ENCODE assay signal across 8 mouse cellular contexts in the genomic region with DNA sequence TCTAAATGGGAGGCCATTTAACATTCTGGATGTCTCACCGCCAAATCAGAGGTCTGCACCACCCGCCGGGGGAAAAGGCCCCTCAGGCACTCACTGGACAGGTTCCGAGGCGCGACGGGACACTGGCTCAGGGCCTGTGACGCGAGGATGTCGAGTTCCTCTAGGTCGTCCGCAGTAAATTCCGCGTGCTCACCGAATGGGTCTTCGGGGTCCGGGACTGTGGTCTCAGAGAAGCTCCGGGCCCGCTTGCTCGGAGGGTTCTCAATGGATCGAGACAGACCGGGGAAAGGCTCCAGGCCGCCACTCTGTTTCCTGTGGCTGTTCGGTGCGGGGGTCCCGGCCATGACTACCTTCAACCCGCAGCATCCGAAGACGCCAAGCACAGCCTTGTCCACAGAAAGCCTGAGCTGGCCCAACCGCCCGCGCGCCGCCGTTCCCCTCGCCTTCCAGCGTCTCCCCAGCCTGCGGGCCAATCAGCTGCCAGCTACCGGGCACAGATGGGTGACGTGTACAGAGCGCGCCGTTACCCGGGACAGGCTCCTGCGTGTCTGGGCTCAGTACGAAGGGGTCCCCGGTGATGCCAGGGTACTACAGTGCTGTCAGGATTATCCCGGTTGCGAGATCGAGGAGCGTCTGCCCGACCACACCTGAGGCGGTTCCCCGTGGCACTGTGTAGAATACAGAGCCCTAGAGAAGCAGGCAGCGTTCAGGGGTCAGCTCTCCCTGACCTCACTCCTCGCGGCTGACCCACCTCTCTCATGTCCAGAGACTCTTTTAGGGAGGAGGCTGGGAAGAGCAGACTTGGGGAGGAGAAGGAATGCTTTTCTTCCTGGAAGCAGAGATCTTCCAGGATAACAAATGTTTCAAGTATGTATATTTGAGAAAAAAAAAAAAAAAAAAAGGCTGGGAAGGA. TPM values are rescaled to one million over a fixed set of nuclear protein-coding genes. Genes with fewer than 3 reads are reported as not detected.
DNase-seq lines count a peak whose midpoint lies in the region; ATAC-seq and TF ChIP-seq lines count a peak whose summit lies in the region.

A gene (minus strand): TSS at position 464 of the 913 bp plus-strand sequence.

- WGBS in lung, embryonic 15.5 days = under 1% methylated on average over 56 of the region's 57 CpGs
- WGBS in olfactory bulb, adult 2 months = under 1% methylated on average over 57 of the region's 57 CpGs

- H3K4me3 ChIP-seq in lung, embryonic 15.5 days = peak within 1 kb of the TSS; percentile 72
- H3K4me3 ChIP-seq in olfactory bulb, adult 2 months (ENCODE audit: insufficient read depth, low read depth, low read length) = peak within 1 kb of the TSS; percentile 80

- no peaks in the 10 kb centered on the region for H3K9me3 ChIP-seq in lung, embryonic 15.5 days

- TF ChIP-seq CTCF in olfactory bulb, adult 2 months (IDR thresholded peaks at IDR 0.05; ENCODE audit: insufficient read depth, low read depth, low read length) = no peak

- H3K4me1 ChIP-seq in lung, embryonic 15.5 days = peaks cover 18% of the 10 kb centered on the region
- peaks cover 8% of the 10 kb centered on the region for H3K4me1 ChIP-seq in olfactory bulb, adult 2 months (ENCODE audit: control insufficient read depth, insufficient read depth, low read length)

- ATAC-seq in frontal cortex, adult (ENCODE audit: low TSS enrichment) = peak; percentile 99
- ATAC-seq in hematopoietic stem cell, adult 5-6 weeks (replicated peaks in 1 of 2; ENCODE audit: insufficient read depth in 1 of 2, low FRiP score in 2 of 2, low TSS enrichment in 1 of 2, low read depth in 1 of 2, poor library complexity in 2 of 2, severe bottlenecking in 2 of 2) = peak; percentile 99 to 100
- peak; percentile 96 for ATAC-seq in lung, embryonic 15.5 days (ENCODE audit: borderline replicate concordance, extremely low read depth, low FRiP score, low TSS enrichment)

- peak within 1 kb of the TSS; percentile 85 for H3K9ac ChIP-seq in lung, embryonic 15.5 days

- H3K4me2 ChIP-seq in lung, embryonic 15.5 days = peak within 1 kb of the TSS; percentile 83

- TF ChIP-seq POLR2A in olfactory bulb, adult 2 months (IDR thresholded peaks at IDR 0.05; ENCODE audit: insufficient read depth, low read depth, low read length) = peak; percentile 91

- H3K36me3 ChIP-seq in lung, embryonic 15.5 days = peaks cover 34% of the 10 kb centered on the region

- H3K27me3 ChIP-seq in lung, embryonic 15.5 days = no peaks in the 10 kb centered on the region

- peak; percentile 89 for DNase-seq in MN1 (ENCODE audit: low spot score)
- DNase-seq in cerebellum, adult 8-10 months = peak; percentile 88
- DNase-seq in layer of hippocampus, adult 9-10 months (ENCODE audit: low spot score) = peak; percentile 75
- peak; percentile 83 to 85 for DNase-seq in thymus, adult 18-20 months

- peak within 1 kb of the TSS; percentile 74 for H3K27ac ChIP-seq in lung, embryonic 15.5 days
- H3K27ac ChIP-seq in olfactory bulb, adult 2 months (ENCODE audit: insufficient read depth, low read depth, low read length) = peak within 1 kb of the TSS; percentile 49; the same call in 1 of the 2 replicates

RNA-seq across cellular contexts. Expression of the gene that starts here (rescaled TPM):
- 20.9 and 25.5 TPM in 2 replicates for total RNA-seq in hematopoietic stem cell, adult 5-6 weeks (2017)
- 26.4 and 27.0 TPM in 2 replicates for polyA plus RNA-seq in lung, embryonic 15.5 days (2015; fragmentation: Nextera tagmentation; extraction: Ambion mirVana)
- polyA plus RNA-seq in olfactory bulb, adult 2 months (2012; ENCODE audit: insufficient read depth, insufficient read length, low replicate concordance, missing spikeins) = not detected in 2 replicates

Comparison
In these comparisons a context has a peak if more than half of its experiments do, and no peak if none do; other contexts are left out.
1. Peak in every context shown above with its lines: DNase-seq, ATAC-seq, H3K4me3 ChIP-seq and H3K27ac ChIP-seq.
2. RNA of the gene that starts here (polyA plus RNA-seq): 26.4 to 27.0 TPM in lung, embryonic 15.5 days; not detected in olfactory bulb, adult 2 months; every median in the first group is over 10 times any median in the second.